Comparison of ENCODE assay signal across 7 mouse cellular contexts in the genomic region with DNA sequence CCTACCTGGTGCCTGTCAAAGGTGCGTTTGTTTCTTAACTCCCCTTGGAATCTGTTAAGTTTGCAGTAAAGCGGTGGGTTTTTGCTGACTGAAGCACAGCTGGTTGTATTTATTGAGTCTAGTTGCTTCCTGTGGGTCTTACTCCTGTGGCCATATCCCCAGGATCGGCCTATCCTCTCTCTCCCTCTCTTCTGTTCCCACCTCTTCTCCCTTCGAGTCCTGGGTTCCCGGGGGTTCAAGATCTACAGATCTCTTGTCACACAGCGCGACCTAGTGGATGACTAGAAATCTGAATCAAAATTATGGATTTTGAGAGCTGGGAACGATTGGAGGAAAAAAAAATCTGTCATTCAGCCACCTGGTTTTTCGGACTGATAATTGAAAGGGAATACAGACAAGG. TPM values are rescaled to one million over a fixed set of nuclear protein-coding genes. Genes with fewer than 3 reads are reported as not detected.
DNase-seq lines count a peak whose midpoint lies in the region; ATAC-seq and TF ChIP-seq lines count a peak whose summit lies in the region.

No protein-coding gene starts in this region.

- H3K9me3 ChIP-seq in kidney, embryonic 15.5 days (replicated peaks): no peaks in the 10 kb centered on the region
- no peaks in the 10 kb centered on the region for H3K9me3 ChIP-seq in lung, postnatal 0 days (ENCODE audit: low read length)

- DNase-seq in thymus, postnatal 14 days: peak; percentile 14
- DNase-seq in thymus, postnatal 36 days: no peak
- DNase-seq in brain, embryonic 14.5 days (ENCODE audit: low read depth): peak; percentile 87
- DNase-seq in lung, postnatal 0 days (ENCODE audit: low spot score): peak; percentile 84
- peak; percentile 78 for DNase-seq in right cerebral cortex, postnatal 4 days

- 7% methylated on average over 9 of the region's 9 CpGs for WGBS in kidney, embryonic 15.5 days
- WGBS in lung, postnatal 0 days: 5% methylated on average over 9 of the region's 9 CpGs

- peaks cover 42% of the 10 kb centered on the region for H3K4me1 ChIP-seq in kidney, embryonic 15.5 days
- peaks cover 19% of the 10 kb centered on the region for H3K4me1 ChIP-seq in lung, postnatal 0 days (ENCODE audit: insufficient read depth, low read depth, low read length)

- peak; percentile 68; the same call in 1 of the 2 replicates for TF ChIP-seq CTCF in brain, embryonic 14.5 days (IDR thresholded peaks at IDR 0.05; ENCODE audit: borderline replicate concordance, extremely low read depth, insufficient read depth, insufficient read length)
- peak; percentile 78 for TF ChIP-seq CTCF in lung, postnatal 0 days (IDR thresholded peaks at IDR 0.05)

- peak; percentile 50; the same call in 1 of the 2 replicates for ATAC-seq in frontal cortex, adult (ENCODE audit: low TSS enrichment)
- no peak for ATAC-seq in kidney, embryonic 15.5 days (replicated peaks; ENCODE audit: low FRiP score)
- no peak for ATAC-seq in lung, postnatal 0 days

- TF ChIP-seq POLR2A in brain, embryonic 14.5 days (IDR thresholded peaks at IDR 0.05; ENCODE audit: borderline replicate concordance, extremely low read depth, insufficient read depth, insufficient read length, poor library complexity, severe bottlenecking): no peak

- peak overlapping the region; percentile 90 for H3K4me2 ChIP-seq in kidney, embryonic 15.5 days
- no peak overlapping the region for H3K4me2 ChIP-seq in lung, postnatal 0 days (replicated peaks; ENCODE audit: low read depth, low read length)

- no peaks in the 10 kb centered on the region for H3K36me3 ChIP-seq in kidney, embryonic 15.5 days
- no peaks in the 10 kb centered on the region for H3K36me3 ChIP-seq in lung, postnatal 0 days (ENCODE audit: insufficient read depth, low read length)

- no peak overlapping the region for H3K4me3 ChIP-seq in kidney, embryonic 15.5 days (replicated peaks)
- no peak overlapping the region for H3K4me3 ChIP-seq in lung, postnatal 0 days (ENCODE audit: low read depth, low read length)

- no peak overlapping the region for H3K9ac ChIP-seq in kidney, embryonic 15.5 days
- H3K9ac ChIP-seq in lung, postnatal 0 days (replicated peaks; ENCODE audit: low read depth): no peak overlapping the region

- H3K27ac ChIP-seq in kidney, embryonic 15.5 days: no peak overlapping the region
- no peak overlapping the region for H3K27ac ChIP-seq in lung, postnatal 0 days (ENCODE audit: low read length)

- H3K27me3 ChIP-seq in kidney, embryonic 15.5 days: peaks cover 39% of the 10 kb centered on the region
- H3K27me3 ChIP-seq in lung, postnatal 0 days (replicated peaks; ENCODE audit: insufficient read depth, low read length): peaks cover 7% of the 10 kb centered on the region

- no peak for TF ChIP-seq EP300 in lung, postnatal 0 days (IDR thresholded peaks at IDR 0.05)

RNA-seq across cellular contexts. Expression of a gene that starts 2.4 kb away (rescaled TPM):
- polyA plus RNA-seq in brain, embryonic 14.5 days (2012; rRNA removed): 13.5 and 25.7 TPM in 2 replicates
- polyA plus RNA-seq in kidney, embryonic 15.5 days (2015; fragmentation: Nextera tagmentation; extraction: Ambion mirVana): 30.5 and 33.5 TPM in 2 replicates
- 11.5 and 13.3 TPM in 2 replicates for polyA plus RNA-seq in lung, postnatal 0 days (2015; fragmentation: Nextera tagmentation; extraction: Ambion mirVana)

RNA-seq across cellular contexts. Expression of a gene that starts 38.6 kb away (rescaled TPM):
- 446 and 566 TPM in 2 replicates for polyA plus RNA-seq in brain, embryonic 14.5 days (2012; rRNA removed)
- polyA plus RNA-seq in kidney, embryonic 15.5 days (2015; fragmentation: Nextera tagmentation; extraction: Ambion mirVana): 718 and 798 TPM in 2 replicates
- 593 and 634 TPM in 2 replicates for polyA plus RNA-seq in lung, postnatal 0 days (2015; fragmentation: Nextera tagmentation; extraction: Ambion mirVana)

Comparison
In these comparisons a context has a peak if more than half of its experiments do, and no peak if none do; other contexts are left out.
1. DNase-seq: peak in thymus, postnatal 14 days (single experiment), brain, embryonic 14.5 days (single experiment), lung, postnatal 0 days (single experiment) and right cerebral cortex, postnatal 4 days (single experiment); none in thymus, postnatal 36 days (0 of 2).